Mouse (Mus musculus) right cerebral cortex, postnatal 25 days (tissue): ENCODE results near the gene Ctnna3.
"Not testable (repeated sequence)": the region's sequence is repeated elsewhere in the genome, so short reads cannot be mapped to it uniquely, and the experiment has no call there.

ENCODE experiments used
- DNase-seq: peaks from one replicate; pipeline ENCODE4 v3.0.0; 2022

The Ctnna3 gene

GRCm38 (mm10) chr10:63429785-63430305 is at the start of gene Ctnna3:
Gene Ctnna3 (plus strand): TSS chr10:63430098.
- peak; percentile 87 for DNase-seq

DNA sequence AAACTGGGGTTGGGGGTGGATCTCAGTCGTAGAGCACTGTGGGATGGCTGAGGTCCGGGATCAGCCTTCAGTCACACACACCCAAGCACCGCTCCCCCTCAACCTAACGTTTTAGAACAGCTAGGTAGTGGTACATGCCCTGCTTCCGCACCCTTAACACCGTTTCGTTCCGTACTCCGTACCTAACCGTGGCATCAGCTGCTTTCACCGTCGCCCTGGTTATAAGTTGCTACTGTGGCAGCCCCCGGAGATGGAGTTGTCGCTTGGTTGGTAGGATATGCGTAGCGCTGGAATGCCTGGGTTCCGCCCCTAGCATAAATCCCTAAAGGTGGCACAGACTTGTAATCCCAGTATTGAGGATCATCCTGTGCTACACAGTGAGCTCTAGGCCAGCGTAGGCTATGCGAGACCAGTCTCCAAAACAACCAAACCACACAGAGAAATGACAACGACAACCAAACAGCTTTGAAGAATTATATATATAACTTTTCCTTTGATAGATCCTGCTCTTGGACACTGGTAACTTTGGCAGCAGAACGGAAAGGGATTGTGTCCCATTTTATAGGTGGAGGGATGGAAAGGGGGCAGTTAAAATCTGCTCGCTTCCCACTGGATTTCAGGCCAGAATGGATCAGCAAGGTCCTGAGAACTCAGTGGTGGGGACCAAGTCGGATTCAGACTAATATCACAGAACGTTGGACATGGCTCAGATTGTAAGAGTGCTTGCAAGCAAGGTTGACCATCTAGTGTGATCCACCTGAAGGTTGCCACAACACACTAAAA is 48.2 kb upstream of the Ctnna3 start, which contains the start of gene Sirt1:
TSS of gene Sirt1 (minus strand) at position 207 of the 783 bp plus-strand sequence.
- peak; percentile 5 for DNase-seq

- peak; percentile 57 for DNase-seq
Measured at GRCm38 (mm10) chr10:63382372-63383279, 47.3 kb upstream of the Ctnna3 start, which contains the start of gene Dnajc12. Gene Dnajc12 (plus strand): TSS chr10:63382443.

GRCm38 (mm10) chr10:63385897-63386296 is 44.0 kb upstream of the Ctnna3 start:
- DNase-seq, result not testable (repeated sequence)

DNA sequence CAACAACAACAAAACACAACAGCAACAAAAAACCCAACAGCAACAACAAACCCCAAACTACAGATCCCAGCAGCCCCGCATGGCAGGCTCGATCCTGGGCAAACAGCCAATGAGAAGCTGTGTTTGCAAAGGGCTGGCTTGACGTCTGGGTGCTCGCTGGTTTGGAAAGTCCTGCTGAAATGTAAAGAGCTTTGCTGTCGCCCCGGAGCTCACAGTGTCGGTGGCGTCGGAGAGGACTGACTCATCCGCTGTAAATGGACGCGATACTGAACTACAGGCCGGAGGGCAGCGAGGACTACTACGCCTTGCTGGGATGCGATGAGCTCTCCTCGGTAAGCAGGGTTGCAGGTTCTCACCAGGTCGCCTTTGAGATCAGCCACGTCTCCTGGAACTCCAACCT is 43.5 kb upstream of the Ctnna3 start:
- DNase-seq, result peak; percentile 82

- DNase-seq, result no peak
Measured at GRCm38 (mm10) chr10:63386991-63387390, 42.9 kb upstream of the Ctnna3 start.

DNA sequence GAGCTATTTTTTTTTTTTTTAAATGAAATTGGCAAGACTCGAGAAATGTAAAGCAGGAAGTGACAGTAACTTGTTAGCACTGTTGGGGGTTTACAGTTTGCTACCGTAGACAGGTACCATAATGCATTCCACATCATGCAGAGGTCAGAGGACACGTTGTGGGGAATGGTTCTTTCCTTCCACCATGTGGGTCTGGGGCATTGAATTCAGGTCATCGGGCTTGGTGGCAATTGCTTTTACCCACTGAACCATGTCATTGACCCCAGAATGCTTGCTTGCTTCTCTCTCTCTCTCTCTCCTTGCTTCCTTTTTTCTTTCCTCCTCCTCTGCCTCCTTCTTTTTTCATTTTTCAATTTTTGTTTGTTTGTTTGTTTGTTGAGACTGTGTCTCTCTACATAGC is 41.0 kb upstream of the Ctnna3 start:
- DNase-seq, result no peak

DNA sequence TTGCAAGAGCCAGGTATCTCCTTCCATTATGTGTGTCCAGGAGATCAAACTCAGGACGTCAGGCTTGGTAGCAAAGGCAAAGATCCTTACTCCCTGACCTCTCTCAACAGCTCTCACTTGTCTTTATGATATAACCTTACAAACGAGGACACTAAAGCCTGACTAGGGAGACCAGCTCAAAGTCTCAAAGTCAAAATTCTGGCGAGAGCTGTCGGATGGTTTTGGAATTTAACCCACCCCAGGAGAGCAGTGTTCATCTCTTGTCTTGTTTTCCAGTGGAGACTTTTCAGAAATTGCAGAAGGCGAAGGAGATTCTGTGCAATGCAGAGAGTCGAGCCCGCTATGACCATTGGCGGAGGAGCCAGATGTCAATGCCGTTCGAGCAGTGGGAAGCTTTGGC is 32.9 kb upstream of the Ctnna3 start:
- no peak for DNase-seq

GRCm38 (mm10) chr10:63402731-63403504 is 27.0 kb upstream of the Ctnna3 start:
- no peak for DNase-seq

DNA sequence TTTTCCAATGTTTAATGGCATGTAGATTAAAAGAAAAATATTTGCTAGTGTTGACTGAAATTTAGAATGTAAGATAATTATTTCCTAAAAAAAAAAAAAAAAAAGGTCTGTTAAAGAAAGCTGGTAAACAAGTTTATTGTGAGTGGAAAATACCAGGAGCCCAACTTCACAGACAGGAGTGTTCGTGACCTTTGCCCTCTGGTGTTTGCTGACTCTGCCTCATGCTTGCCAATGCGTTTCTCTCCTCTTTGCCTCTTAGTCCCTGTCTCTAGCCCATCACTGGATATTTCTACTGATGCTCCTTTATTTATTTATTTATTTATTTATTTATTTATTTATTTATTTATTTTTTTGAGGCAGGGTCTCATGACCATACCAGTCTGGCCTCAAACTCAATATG is 26.3 kb upstream of the Ctnna3 start:
- DNase-seq, result no peak

DNA sequence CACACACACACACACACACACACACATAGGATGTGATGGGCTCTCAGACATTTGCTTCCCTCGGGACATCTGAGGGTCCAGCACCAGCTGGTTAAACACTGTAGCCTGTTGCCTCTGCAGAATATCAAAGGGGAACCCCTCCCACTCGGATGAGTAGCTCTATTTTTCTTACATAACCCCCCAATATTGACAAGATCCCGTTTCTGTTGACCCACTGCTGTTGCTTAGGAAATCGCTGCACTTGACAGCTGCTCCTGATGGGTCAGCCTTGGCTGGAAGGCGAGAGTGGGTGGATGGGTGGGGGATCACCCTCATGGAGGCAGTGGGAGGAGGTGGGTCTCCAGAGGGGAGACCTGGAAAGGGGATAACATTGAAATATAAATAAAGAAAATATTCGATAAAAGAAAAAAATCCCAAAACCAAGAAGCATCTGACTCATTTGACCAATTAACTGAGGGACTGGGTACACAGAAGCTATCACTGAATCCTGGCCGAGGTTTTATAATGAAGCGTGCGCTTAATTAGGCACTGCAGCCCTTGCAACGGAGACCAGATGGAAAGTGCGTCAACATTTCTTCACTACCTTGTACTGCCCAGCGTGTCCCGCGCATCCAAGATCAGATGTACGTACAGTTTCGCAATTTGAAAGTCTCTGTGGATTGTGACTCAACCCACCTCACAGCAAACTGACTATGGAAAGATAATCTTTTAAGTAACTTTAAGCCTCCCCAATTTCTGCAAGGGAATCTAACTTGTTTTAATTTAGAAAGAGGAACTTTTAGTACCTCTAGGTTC is 19.5 kb upstream of the Ctnna3 start:
- no peak for DNase-seq

GRCm38 (mm10) chr10:63411674-63412073 is 18.2 kb upstream of the Ctnna3 start:
- not testable (repeated sequence) for DNase-seq

GRCm38 (mm10) chr10:63412756-63413155 is 17.1 kb upstream of the Ctnna3 start:
- no peak for DNase-seq

DNA sequence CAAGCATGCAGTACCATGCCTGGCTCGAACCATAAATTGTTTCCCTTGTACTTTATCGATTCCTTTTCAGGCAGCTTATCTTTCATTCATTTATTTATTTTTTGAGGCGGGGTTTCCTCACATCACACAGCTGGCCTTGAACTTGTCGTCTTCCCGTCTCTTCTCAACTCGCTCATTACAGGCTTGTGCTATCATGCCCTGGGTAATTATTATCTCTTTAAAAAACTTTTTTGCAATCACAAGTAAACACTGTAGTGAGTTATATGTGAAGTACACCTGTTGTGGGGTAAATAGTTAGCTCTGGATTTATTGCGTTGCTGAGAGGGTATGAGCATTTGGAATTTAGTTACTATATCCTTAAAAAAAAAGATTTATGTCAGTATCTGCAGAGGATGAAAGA is 14.6 kb upstream of the Ctnna3 start:
- no peak for DNase-seq

DNA sequence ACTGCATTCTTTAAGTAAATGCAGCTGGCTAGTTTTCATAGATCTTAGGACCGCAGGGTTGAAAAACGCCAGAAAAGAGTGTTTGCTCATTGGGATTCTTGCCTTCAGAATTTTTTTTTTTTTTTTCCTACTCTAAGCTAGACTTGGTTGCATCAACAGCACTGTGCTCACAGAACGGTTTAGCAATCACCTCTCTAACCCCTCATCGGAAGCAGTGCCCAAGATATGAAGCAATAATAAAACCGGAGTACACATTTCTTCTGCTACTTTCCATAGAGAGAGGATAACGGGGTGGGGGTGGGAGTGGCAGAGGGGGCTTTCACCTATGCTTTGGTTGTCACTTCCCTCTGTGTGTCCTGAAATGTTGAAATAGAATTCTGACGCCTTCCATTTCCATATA is 14.0 kb upstream of the Ctnna3 start:
- no peak for DNase-seq

- DNase-seq, result no peak
Measured at GRCm38 (mm10) chr10:63417061-63417460, 12.8 kb upstream of the Ctnna3 start.

DNA sequence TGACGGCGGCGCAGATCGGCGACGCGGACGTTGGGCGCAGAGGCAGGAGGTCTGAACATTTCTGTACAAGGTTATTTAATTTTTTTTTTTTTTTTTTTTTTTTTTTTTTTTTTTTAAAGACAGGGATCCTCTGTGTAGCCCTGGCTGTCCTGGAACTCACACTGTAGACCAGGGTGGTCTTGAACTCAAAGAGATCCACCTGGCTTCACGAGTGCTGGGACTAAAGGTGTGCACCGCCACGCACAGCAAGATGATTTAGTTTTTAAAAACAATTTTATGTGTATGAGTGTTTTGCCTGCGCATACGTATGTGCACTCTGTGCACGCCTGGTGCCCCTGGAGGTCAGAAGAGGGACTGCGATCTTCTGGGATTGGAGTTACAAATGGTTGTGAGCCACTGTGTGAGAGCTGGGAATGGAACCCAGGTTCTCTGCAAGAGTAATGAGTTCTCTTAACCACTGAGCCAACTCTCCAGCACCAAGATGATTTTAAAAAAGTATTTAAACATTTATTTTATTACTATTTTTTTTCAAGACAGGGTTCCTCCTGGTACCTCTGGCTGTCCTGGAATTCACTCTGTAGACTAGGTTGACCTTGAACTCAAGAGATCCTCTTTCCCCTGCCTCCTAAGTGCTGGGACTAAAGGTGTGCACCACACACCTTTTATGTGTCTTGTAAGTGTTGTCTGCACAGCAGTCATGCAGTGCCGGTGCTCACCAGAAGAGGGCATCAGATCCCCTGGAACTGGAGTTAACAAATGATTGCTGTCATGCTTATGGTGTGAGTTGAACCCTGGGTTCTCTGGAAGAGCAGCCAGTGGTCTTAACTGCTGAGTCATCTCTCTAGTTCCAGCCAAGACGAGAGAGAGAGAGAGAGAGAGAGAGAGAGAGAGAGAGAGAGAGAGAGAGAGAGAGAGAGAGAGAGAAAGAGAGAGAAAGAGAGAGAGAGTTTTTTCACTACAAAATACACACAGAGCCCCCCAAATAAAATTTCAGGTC is 7.9 kb upstream of the Ctnna3 start, which contains the start of gene Gm7075:
TSS of gene Gm7075 (minus strand) at position 51 of the 997 bp plus-strand sequence.
- no peak for DNase-seq

DNA sequence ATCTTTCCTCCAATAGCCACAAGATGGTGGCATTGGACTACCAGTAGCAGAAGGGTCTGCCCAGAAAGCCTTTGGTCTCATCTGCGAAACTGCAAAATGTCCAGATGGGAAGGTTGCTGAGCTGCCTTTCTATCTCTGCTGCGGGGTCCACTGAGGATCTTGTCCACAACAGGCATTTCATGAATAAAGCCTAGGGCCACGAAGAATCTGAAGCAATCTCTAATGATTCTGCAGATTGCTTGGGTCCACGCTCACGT is 7.2 kb upstream of the Ctnna3 start:
- no peak for DNase-seq

DNA sequence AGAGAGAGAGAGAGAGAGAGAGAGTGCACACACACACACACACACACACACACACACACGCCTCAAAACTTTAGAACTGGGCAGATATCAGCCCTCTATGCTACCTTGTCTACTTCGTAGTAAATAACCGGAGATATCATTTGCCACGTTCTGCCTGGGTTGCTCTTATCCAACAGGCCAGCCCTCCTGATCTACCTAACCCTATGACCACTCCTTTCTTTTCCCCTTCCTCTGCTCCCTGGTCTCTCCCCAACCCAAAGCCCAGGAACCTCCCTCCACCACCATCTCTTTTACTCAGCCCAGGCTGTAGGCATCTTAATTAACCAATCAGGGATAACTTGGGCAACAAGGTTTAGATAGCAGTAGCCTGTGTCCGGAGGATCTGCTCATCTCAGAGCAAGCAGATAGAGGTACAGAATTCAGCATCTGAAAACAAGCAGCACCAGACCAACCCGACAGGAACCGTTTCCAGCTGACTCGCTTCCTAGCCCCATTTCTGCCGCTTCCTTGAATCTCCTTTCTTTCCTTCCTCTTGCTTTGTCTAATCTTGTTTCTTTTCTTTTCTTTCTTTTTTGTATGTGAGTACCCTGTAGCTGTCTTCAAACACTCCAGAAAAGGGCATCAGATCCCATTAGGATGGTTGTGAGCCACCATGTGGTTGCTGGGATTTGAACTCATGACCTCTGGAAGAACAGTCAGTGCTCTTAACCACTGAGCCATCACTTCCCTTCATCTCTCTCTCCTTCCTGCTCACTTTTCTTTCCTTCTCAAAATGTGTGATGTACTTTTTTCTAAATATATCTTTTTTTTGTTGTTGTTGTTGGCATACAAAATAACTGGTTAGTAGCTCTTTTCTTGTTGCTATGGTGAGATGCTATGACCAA is 6.1 kb upstream of the Ctnna3 start:
- no peak for DNase-seq

GRCm38 (mm10) chr10:63424475-63424814 is 5.5 kb upstream of the Ctnna3 start:
- DNase-seq, result no peak
